Mouse (Mus musculus) embryonic stem cell, embryonic (primary cell): Measurements from ENCODE around the gene Birc6.

Experiments
- CTCF ChIA-PET, 4 experiments: fragments of 300-600 bp in 2 of 4; fragments of 350-600 bp in 2 of 4; sonication (Branson Sonifier 250); formaldehyde crosslinking; loops; one replicate each; lab custom pipeline; 2022; ENCODE audit warnings: inconsistent platforms in 2 of 4; lab: Charles Lee
- POLR2A ChIA-PET, 4 experiments: fragments of 300-600 bp in 2 of 4; fragments of 350-600 bp in 2 of 4; sonication (Branson Sonifier 250); formaldehyde crosslinking; loops; one replicate each; lab custom pipeline; 2022; ENCODE audit warnings: antibody characterized with exemption in 4 of 4, inconsistent platforms in 1 of 4; lab: Charles Lee

Birc6 gene

GRCm38 (mm10) chr17:74527729-74528607, at the start of gene Birc6:
Gene Birc6 (plus strand): TSS chr17:74528295.
- POLR2A ChIA-PET: interaction anchor here (0.6 to 19.2 kb wide), 173 partner anchors 9 to 1718 kb away, joined by 3 to 451 read pairs (median 4); partner anchors contain the start of genes Yipf4 (in 4 of the 4), Slc30a6 (in 3 of the 4), Spast (in 3 of the 4) and Ttc27 (in 3 of the 4)
- CTCF ChIA-PET: interaction anchor here in 3 of 4 experiments (0.6 to 0.8 kb wide), 5 partner anchors 9 to 278 kb away, joined by 3 to 5 read pairs (median 3); no protein-coding TSS in a partner anchor

DNA sequence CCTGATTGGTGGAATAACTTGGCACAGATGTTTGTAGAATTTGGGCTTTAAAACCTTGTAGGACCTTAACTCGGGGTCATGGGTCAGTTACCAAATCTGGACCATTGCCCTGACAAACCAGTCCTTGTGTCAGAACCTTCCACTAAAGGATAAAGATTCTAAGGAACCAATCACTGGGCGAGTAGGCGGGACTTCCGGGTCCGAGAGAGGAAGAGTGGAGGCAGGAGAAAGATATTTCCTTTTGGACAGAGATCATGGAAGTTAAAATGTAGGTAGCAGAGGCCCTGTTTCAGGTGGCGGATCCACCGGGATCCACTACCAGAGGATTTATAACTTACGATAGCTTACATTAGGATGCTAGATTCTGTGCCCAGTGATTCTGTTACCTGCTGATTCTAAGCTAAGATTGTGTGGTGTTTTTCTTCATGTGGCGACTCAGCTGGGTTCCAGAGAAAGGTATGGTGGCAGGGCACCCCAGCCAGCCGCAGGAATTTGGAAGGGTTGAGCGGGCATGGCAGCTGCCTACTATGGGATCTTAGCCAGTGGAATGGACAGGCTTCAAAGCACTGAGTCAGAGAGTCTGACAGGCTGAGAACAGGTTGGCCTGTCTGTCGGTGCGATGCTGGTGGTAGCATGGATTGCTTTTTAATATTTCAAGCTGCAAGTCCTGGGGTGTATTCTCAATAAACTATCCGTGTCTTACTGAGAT, 47.6 kb upstream of the Birc6 start:
- POLR2A ChIA-PET: interaction anchor here in 2 of 4 experiments (0.6 to 4.1 kb wide), 9 partner anchors 9 to 85 kb away, joined by 3 to 21 read pairs (median 5); partner anchors contain the start of genes Birc6 (in 2 of the 2), Yipf4 (in 2 of the 2), Nlrc4 (in 1 of the 2) and Slc30a6 (in 1 of the 2)

DNA sequence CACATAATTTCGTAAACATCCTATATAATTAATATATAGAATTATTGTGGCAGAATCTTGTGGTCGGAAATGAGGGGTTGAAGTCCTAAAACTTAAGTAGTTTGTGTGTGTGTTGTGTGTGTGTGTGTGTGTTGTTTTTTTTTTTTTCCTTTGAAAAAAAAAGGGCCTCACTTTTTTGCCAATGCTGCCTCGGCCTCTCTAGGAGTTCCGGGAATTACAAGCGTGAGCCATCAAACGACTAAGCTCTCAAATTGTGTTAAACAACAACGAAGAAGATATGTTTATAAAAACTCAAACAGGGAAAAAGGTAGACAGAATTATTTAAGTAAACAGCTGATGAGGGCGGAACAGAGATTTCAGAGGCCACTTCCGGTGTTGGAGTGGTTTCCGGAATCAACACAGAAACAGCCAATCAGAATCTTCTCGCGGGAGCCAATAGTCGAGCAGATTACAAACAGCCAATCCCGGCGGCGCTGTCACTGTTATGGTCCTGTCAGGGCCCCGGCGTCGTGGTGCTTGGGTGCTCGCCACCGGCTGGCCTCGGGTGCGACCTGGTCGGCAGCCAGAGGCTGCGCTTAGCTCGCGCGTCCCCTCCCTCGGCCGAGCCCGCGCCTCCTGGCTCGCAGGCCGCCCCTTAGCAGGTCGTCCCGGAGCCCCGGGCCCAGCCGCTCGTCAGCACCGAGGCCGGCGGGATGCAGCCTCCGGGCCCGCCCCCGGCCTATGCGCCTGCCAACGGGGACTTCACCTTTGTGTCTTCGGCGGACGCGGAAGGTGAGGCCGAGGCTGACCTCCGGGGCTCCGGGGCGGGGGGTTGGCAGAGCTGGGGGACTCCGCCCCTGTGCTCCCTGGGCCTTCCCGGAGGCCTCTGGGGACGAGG, 38.8 kb upstream of the Birc6 start, which contains the start of gene Yipf4:
TSS of gene Yipf4 (plus strand) at position 470 of the 877 bp plus-strand sequence.
- ChIA-PET CTCF (interaction anchor here in 2 of 4 experiments (0.5 to 1.1 kb wide), 4 partner anchors 30 to 172 kb away, joined by 3 to 9 read pairs (median 4); partner anchors contain the start of gene Nlrc4 (in 1 of the 2)), POLR2A (interaction anchor here (0.5 to 5.4 kb wide), 26 partner anchors 9 to 199 kb away, joined by 3 to 46 read pairs (median 4); partner anchors contain the start of genes Birc6 (in 4 of the 4) and Slc30a6 (in 1 of the 4))

More for the DNA sequence above, 47.6 kb upstream of the Birc6 start:
- CTCF ChIA-PET: interaction anchor here in 1 of 4 experiments (0.7 kb wide), 1 partner anchor 673 kb away, joined by 3 read pairs; no protein-coding TSS in a partner anchor

DNA sequence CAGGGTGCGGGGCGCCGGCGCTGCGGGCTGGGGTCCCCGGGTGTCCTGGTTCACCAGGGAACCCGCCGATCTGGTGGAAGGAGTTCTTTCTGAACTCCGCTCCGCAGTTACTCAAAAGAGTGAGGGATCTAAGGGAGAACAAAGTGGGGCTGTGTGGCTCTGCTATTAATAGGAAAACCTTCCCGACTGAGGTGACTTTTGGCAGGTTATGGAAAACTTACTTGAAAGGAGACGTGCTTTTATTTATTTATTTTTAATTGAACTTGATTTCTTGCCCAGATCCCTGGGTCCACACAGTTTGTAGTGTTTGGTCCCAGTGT, 38.2 kb upstream of the Birc6 start:
- POLR2A ChIA-PET: interaction anchor here in 2 of 4 experiments (0.7 to 5.4 kb wide), 16 partner anchors 11 to 153 kb away, joined by 3 to 46 read pairs (median 4); partner anchors contain the start of genes Birc6 (in 2 of the 2) and Slc30a6 (in 1 of the 2)
- CTCF ChIA-PET: interaction anchor here in 1 of 4 experiments (0.5 to 1.1 kb wide), 2 partner anchors 31 to 59 kb away, joined by 3 read pairs; partner anchors contain the start of gene Nlrc4

GRCm38 (mm10) chr17:74491565-74491964, 36.5 kb upstream of the Birc6 start:
- ChIA-PET CTCF (no interaction called here), POLR2A (interaction anchor here in 2 of 4 experiments (1.3 to 5.4 kb wide), 4 partner anchors 16 to 37 kb away, joined by 4 to 46 read pairs (median 8); partner anchors contain the start of gene Birc6 (in 2 of the 2))

- CTCF ChIA-PET: no interaction called here
- POLR2A ChIA-PET: interaction anchor here in 2 of 4 experiments (0.5 to 0.7 kb wide), 2 partner anchors 35 to 729 kb away, joined by 3 to 7 read pairs; no protein-coding TSS in a partner anchor
Observed at GRCm38 (mm10) chr17:74500204-74500603, 27.9 kb upstream of the Birc6 start.

DNA sequence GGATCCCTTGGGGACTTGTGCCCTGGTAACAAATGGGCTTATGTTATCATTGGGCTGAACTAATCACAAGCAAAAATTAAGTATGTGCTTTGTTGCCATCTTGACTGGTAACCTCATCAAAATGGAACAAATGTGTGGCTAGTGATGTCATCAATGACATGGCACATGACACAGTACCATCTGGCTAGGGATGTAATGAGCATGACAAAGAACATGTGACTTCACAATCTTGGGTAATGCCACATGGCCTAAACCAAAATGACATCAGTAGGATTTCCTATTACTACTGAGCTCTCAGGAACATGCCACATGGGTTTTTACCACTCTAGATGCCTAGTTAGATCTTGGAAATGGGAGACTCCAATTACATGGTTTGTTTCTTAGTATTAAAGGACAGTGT, 27.0 kb upstream of the Birc6 start:
- ChIA-PET CTCF (no interaction called here), POLR2A (interaction anchor here in 2 of 4 experiments (0.8 to 1.3 kb wide), 3 partner anchors 12 to 27 kb away, joined by 3 to 5 read pairs (median 4); partner anchors contain the start of genes Birc6 (in 1 of the 2) and Yipf4 (in 1 of the 2))

DNA sequence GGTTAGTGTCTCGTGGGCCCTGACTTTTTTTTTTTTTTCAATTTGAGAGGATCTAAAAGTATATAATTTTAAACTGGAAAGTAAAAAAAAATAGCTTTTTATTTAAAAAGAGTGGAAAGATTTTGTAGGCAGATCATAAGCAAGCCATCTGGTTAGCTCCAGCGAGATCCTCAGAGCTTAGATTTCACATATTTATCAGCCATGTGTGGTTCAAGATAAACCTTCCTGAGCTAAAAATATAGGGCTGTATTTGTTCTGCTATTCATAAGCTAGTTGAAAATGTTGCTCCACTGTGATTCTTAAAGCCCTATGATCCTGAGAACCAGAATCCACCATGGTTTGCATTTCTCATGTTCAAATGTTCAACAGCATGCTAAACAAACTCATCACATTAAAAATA, 20.2 kb upstream of the Birc6 start:
- ChIA-PET CTCF (interaction anchor here in 2 of 4 experiments (0.7 kb wide), 2 partner anchors 10 to 112 kb away, joined by 4 to 11 read pairs; no protein-coding TSS in a partner anchor), POLR2A (interaction anchor here (0.6 to 3.1 kb wide), 12 partner anchors 9 to 214 kb away, joined by 3 to 28 read pairs (median 3); partner anchors contain the start of genes Birc6 (in 2 of the 4) and Yipf4 (in 1 of the 4))

- CTCF ChIA-PET: no interaction called here
Observed at GRCm38 (mm10) chr17:74508600-74508999, 19.5 kb upstream of the Birc6 start.

DNA sequence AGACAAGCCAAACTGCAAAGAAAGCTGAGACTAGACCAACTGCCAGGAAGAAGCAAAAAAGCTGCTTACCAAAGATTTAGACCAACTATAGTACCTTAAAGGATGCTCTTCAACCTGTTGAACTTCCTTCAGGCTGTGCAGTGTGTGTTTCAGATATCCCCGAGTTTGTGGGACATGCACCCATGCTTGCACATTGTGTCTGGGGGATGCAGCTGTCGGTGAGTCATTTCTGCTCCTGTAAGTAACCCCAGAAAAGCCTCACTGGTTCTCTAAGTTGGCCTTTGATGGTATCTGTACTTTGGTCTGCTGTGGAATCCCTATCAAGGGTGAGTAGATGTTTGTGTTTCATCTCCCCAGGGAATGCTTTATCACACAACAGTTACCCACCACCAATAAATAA, 15.8 kb upstream of the Birc6 start:
- POLR2A ChIA-PET: interaction anchor here in 3 of 4 experiments (1.2 to 6.8 kb wide), 4 partner anchors 15 to 48 kb away, joined by 3 to 65 read pairs (median 12); partner anchors contain the start of gene Birc6 (in 3 of the 3)

More at GRCm38 (mm10) chr17:74508600-74508999, 19.5 kb upstream of the Birc6 start:
- POLR2A ChIA-PET: interaction anchor here in 3 of 4 experiments (0.6 to 3.1 kb wide), 13 partner anchors 8 to 198 kb away, joined by 3 to 28 read pairs (median 4); partner anchors contain the start of genes Birc6 (in 2 of the 3) and Yipf4 (in 1 of the 3)

DNA sequence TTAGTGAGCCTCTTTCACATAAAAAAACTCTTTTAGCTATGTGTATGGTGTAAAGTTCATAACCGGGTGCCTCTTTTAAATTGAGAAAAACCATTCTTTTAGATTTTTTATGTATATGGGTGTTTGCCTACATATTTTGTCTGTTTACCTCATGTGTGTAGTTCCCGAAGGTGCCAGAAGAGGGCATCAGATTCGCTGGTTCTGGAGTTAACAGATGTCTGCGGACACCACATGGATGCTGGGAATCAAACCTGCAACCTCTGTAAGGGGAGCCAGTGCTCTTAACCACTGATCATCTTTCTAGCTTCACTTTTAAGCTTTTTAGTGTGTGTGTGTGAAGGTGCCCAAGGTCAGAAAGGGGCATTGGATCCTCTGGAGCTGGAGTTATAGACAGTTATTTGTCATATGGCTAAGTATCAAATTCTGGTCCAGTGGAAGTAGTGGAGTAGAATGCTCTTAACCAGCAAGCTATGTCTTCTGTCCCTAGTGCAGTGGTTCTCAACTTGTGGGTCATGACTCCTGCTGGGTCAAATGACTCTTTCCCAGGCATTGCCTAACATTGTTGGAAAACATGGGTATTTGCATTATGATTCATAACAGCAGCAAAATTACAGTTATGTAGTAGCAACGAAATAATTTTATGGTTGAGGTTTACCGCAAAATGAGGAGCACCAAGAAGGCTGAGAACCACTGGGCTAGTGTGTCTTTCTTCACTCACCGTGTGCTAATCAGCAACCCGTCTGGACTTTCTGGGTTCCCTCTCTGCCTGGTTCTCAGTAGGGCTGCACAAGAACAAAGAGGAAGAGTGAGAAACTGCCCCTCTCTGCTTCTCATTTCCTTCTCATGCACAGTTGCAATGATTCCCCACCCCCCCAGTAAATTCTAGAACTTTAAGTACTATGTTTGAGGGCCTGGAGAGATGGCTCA, 5.0 kb upstream of the Birc6 start:
- POLR2A ChIA-PET: interaction anchor here in 2 of 4 experiments (0.6 to 1.5 kb wide), 5 partner anchors 10 to 1146 kb away, joined by 3 to 6 read pairs (median 3); no protein-coding TSS in a partner anchor
- CTCF ChIA-PET: interaction anchor here in 2 of 4 experiments (0.6 to 0.8 kb wide), 4 partner anchors 12 to 62 kb away, joined by 3 to 5 read pairs (median 3); no protein-coding TSS in a partner anchor

More for the DNA sequence above, 15.8 kb upstream of the Birc6 start:
- CTCF ChIA-PET: interaction anchor here in 1 of 4 experiments (0.6 kb wide), 1 partner anchor 123 kb away, joined by 7 read pairs; no protein-coding TSS in a partner anchor

DNA sequence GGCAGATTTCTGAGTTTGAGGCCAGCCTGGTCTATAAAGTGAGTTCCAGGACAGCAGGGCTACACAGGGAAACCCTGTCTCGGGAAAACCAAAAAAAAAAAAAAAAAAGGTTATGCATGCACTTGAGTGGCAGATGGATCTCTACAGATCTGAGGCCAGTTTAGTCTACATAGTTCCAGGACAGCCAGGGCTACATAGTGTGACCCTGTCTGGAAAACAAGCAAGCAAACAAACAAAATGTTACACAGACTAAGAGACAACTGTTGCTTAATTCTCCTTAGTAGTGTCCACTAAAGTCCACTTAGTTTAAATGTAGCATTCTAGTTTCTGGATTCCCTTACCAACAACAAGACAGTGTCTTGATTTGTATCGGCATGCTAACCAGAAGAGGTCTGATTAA, 2.0 kb upstream of the Birc6 start:
- POLR2A ChIA-PET: interaction anchor here in 3 of 4 experiments (0.7 to 19.2 kb wide), 23 partner anchors 10 to 232 kb away, joined by 3 to 451 read pairs (median 11); partner anchors contain the start of genes Slc30a6 (in 2 of the 3) and Spast (in 1 of the 3)
- CTCF ChIA-PET: no interaction called here

DNA sequence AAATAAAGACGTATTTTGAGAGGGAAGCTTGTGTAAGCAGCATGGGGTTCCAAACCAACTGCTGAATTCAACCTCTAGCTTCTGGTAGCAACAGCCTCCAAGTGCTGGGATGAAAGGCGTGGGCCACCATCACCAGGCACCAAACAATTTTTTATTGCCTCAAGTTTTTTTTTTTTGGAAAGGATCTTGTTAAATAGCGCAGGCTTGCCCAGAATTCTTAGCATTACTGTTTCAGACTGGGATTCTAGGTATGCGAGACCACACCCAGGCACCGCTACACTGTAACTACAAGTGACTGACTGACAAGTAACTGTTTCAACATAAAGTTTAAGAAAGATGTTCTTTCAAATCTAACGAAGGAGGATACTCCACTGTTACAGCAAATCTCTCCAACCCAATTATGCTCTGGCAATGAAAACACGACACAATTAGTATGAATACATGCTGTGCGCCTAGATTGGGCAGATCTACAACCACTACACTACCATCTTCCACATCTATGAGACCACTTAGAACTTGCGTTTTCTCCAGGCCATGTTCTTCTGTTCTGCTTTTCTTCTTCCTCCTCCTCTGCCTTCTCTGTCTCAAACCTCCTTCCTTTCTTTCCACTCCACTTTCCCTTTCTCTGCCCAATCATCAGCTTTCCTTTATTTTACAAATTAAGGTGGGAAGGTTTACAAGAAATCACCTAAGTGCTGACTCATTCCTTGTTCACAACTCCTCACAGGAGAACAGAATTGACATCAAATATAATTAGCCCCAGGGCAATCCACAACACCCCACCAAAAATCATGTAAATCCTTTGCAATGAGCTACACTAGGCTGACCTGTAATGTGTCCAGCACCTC, 1.1 kb upstream of the Birc6 start:
- ChIA-PET CTCF (no interaction called here), POLR2A (interaction anchor here in 3 of 4 experiments (0.6 to 19.2 kb wide), 86 partner anchors 8 to 544 kb away, joined by 3 to 451 read pairs (median 6); partner anchors contain the start of genes Slc30a6 (in 3 of the 3), Ttc27 (in 2 of the 3), Yipf4 (in 2 of the 3) and Ltbp1 (in 1 of the 3))
